Mouse (Mus musculus) forebrain, postnatal 0 days (tissue): ENCODE results near the gene 9130023H24Rik. TPM values are rescaled to one million over a fixed set of nuclear protein-coding genes. Genes with fewer than 3 reads are reported as not detected.

Experiments used
- ATAC-seq: fragments of 200-750 bp; cut with Nextera tagmentation; 2 replicates; pipeline ENCODE4 v1.8.0; 2017; ENCODE audit warnings: mild to moderate bottlenecking, moderate library complexity
- DNase-seq: peaks from one replicate; pipeline ENCODE4 v3.0.0-alpha.2; 2015
- H3K27ac ChIP-seq: fragments of 300-500 bp; sonication (generic); 2 replicates; pipeline ENCODE4 v1.5.1; 2014; ENCODE audit warnings: low read depth, mild to moderate bottlenecking, antibody characterized with exemption, low read length, moderate library complexity, mixed read lengths
- H3K27me3 ChIP-seq: fragments of 300-500 bp; sonication (generic); 2 replicates; pipeline ENCODE4 v1.6.1; 2014; ENCODE audit warnings: mild to moderate bottlenecking, low read length, mixed read lengths; ENCODE audit not compliant: insufficient read depth
- H3K36me3 ChIP-seq: fragments of 300-500 bp; sonication (generic); 2 replicates; pipeline ENCODE4 v1.6.1; 2014; ENCODE audit warnings: mild to moderate bottlenecking, moderate library complexity; ENCODE audit not compliant: insufficient read depth
- H3K4me1 ChIP-seq: fragments of 300-500 bp; sonication (generic); 2 replicates; pipeline ENCODE4 v1.6.1; 2014; ENCODE audit warnings: antibody characterized with exemption; ENCODE audit not compliant: insufficient read depth
- H3K4me2 ChIP-seq: fragments of 300-500 bp; sonication (generic); 2 replicates; pipeline ENCODE4 v1.6.1; 2014; ENCODE audit warnings: low read depth, mild to moderate bottlenecking, moderate library complexity
- H3K4me3 ChIP-seq: fragments of 300-500 bp; sonication (generic); 2 replicates; pipeline ENCODE4 v1.5.1; 2014; ENCODE audit warnings: low read depth, low read length, mixed read lengths
- H3K9ac ChIP-seq: fragments of 300-500 bp; sonication (generic); 2 replicates; pipeline ENCODE4 v1.6.1; 2014; ENCODE audit warnings: mild to moderate bottlenecking
- H3K9me3 ChIP-seq: fragments of 300-500 bp; sonication (generic); 2 replicates; pipeline ENCODE4 v1.6.1; 2016; ENCODE audit warnings: low read length
- CTCF ChIP-seq: sonication (generic); IDR thresholded peaks from 2 replicates; pipeline ENCODE4 v1.5.1; 2016; ENCODE audit warnings: antibody characterized with exemption, control low read depth, low read depth
- WGBS: fragments of 180-500 bp; shearing (Covaris S2); extraction: QIAGEN DNeasy Blood & Tissue Kit; methylation state at CpG from one replicate; pipeline ENCODE4 v1.1.7; 2014; 5-methylcytosine and 5-hydroxymethylcytosine counted together
- polyA plus RNA-seq: library from polyadenylated mRNA; unstranded; fragments of >200 nt; fragmentation: Nextera tagmentation; extraction: Ambion mirVana; gene quantifications from 2 replicates; pipeline ENCODE4 v1.2.1, GENCODE M21; 2015
- total RNA-seq: library from RNA; depleted of rRNA; stranded (reverse); fragments of >200 nt; gene quantifications from 2 replicates; pipeline ENCODE4 v1.2.3, GENCODE M21; 2014

The 9130023H24Rik gene
- total and polyA plus RNA-seq, 2 experiments from 2014 or later: 4.6 to 6.7 TPM

GRCm38 (mm10) chr7:128231741-128232140 is 6.1 kb downstream of the 9130023H24Rik start:
- no peaks in the 10 kb centered on the region for H3K4me1 ChIP-seq
- DNase-seq (no peak), ATAC-seq (no peak)
- no peaks in the 10 kb centered on the region for H3K27me3 ChIP-seq
- no peak for TF ChIP-seq CTCF
- no peak overlapping the region for H3K4me2 ChIP-seq
- WGBS: 58% methylated on average over 8 of the region's 8 CpGs
- no peak overlapping the region for H3K9ac ChIP-seq
- no peak overlapping the region for H3K4me3 ChIP-seq
- no peak overlapping the region for H3K27ac ChIP-seq
- no peaks in the 10 kb centered on the region for H3K36me3 ChIP-seq
- no peaks in the 10 kb centered on the region for H3K9me3 ChIP-seq

GRCm38 (mm10) chr7:128220936-128221335 is 16.9 kb downstream of the 9130023H24Rik start:
- no peaks in the 10 kb centered on the region for H3K4me1 ChIP-seq

GRCm38 (mm10) chr7:128219952-128220351 is 17.9 kb downstream of the 9130023H24Rik start:
- no peak for TF ChIP-seq CTCF
- Histone ChIP-seq H3K4me2 (no peak overlapping the region), H3K4me1 (no peaks in the 10 kb centered on the region), H3K27me3 (no peaks in the 10 kb centered on the region), H3K9me3 (no peaks in the 10 kb centered on the region), H3K27ac (no peak overlapping the region), H3K4me3 (no peak overlapping the region), H3K9ac (no peak overlapping the region), H3K36me3 (no peaks in the 10 kb centered on the region)
- no peak for ATAC-seq
- WGBS: 88% methylated on average over 4 of the region's 4 CpGs
- no peak for DNase-seq

More at GRCm38 (mm10) chr7:128220936-128221335, 16.9 kb downstream of the 9130023H24Rik start:
- WGBS: 79% methylated on average over 3 of the region's 3 CpGs
- ATAC-seq (no peak; the same call in 1 of the 2 replicates), DNase-seq (peak; percentile 7)
- H3K27ac ChIP-seq: no peak overlapping the region; the same call in 1 of the 2 replicates
- no peaks in the 10 kb centered on the region for H3K9me3 ChIP-seq
- H3K4me3 ChIP-seq: no peak overlapping the region
- no peak overlapping the region for H3K4me2 ChIP-seq
- H3K27me3 ChIP-seq: no peaks in the 10 kb centered on the region
- no peaks in the 10 kb centered on the region for H3K36me3 ChIP-seq
- H3K9ac ChIP-seq: no peak overlapping the region
- no peak for TF ChIP-seq CTCF

GRCm38 (mm10) chr7:128209826-128210225 is 28.0 kb downstream of the 9130023H24Rik start:
- H3K27ac ChIP-seq: no peak overlapping the region
- no peak overlapping the region for H3K4me3 ChIP-seq
- no peak overlapping the region for H3K4me2 ChIP-seq
- H3K36me3 ChIP-seq: no peaks in the 10 kb centered on the region
- H3K4me1 ChIP-seq: no peaks in the 10 kb centered on the region
- H3K9me3 ChIP-seq: no peaks in the 10 kb centered on the region
- no peaks in the 10 kb centered on the region for H3K27me3 ChIP-seq
- no peak overlapping the region for H3K9ac ChIP-seq
- ATAC-seq: no peak
- TF ChIP-seq CTCF: no peak
- 67% methylated on average over 3 of the region's 3 CpGs for WGBS
- DNase-seq: no peak

GRCm38 (mm10) chr7:128208187-128208586 is 29.6 kb downstream of the 9130023H24Rik start:
- peak; percentile 95 for TF ChIP-seq CTCF
- H3K9me3 ChIP-seq: no peaks in the 10 kb centered on the region
- DNase-seq (peak; percentile 82), ATAC-seq (peak; percentile 38; the same call in 1 of the 2 replicates)
- H3K4me3 ChIP-seq: no peak overlapping the region
- no peak overlapping the region for H3K9ac ChIP-seq
- no peaks in the 10 kb centered on the region for H3K27me3 ChIP-seq
- H3K36me3 ChIP-seq: no peaks in the 10 kb centered on the region
- H3K4me2 ChIP-seq: no peak overlapping the region
- no peaks in the 10 kb centered on the region for H3K4me1 ChIP-seq
- WGBS: 11% methylated on average over 4 of the region's 4 CpGs
- no peak overlapping the region for H3K27ac ChIP-seq

- Histone ChIP-seq H3K9me3 (no peaks in the 10 kb centered on the region), H3K27me3 (no peaks in the 10 kb centered on the region), H3K36me3 (no peaks in the 10 kb centered on the region), H3K4me1 (no peaks in the 10 kb centered on the region), H3K4me3 (no peak within 1 kb of the TSS), H3K9ac (no peak within 1 kb of the TSS), H3K27ac (no peak within 1 kb of the TSS), H3K4me2 (no peak within 1 kb of the TSS)
- ATAC-seq (no peak), DNase-seq (no peak)
- WGBS: 74% methylated on average over 6 of the region's 6 CpGs
- TF ChIP-seq CTCF: no peak
Observed at GRCm38 (mm10) chr7:128206152-128206551, 31.7 kb downstream of the 9130023H24Rik start, which contains the start of gene Cox6a2. Cox6a2 (minus strand) TSS chr7:128206387.

- no peak for TF ChIP-seq CTCF
- no peaks in the 10 kb centered on the region for H3K4me1 ChIP-seq
- ATAC-seq (no peak), DNase-seq (no peak)
- H3K36me3 ChIP-seq: no peaks in the 10 kb centered on the region
- no peaks in the 10 kb centered on the region for H3K9me3 ChIP-seq
- no peak overlapping the region for H3K4me2 ChIP-seq
- no peak overlapping the region for H3K27ac ChIP-seq
- H3K4me3 ChIP-seq: no peak overlapping the region
- 88% methylated on average over 18 of the region's 18 CpGs for WGBS
- H3K27me3 ChIP-seq: no peaks in the 10 kb centered on the region
- no peak overlapping the region for H3K9ac ChIP-seq
Observed at GRCm38 (mm10) chr7:128205695-128206094, 32.1 kb downstream of the 9130023H24Rik start.
